Mouse (Mus musculus) heart, adult 2 months (tissue): ENCODE results near the gene Lin54. TPM values are rescaled to one million over a fixed set of nuclear protein-coding genes. Genes with fewer than 3 reads are reported as not detected.
"Not testable (repeated sequence)": the region's sequence is repeated elsewhere in the genome, so short reads cannot be mapped to it uniquely, and the experiment has no call there.

ENCODE experiments used
- DNase-seq, 2 experiments: peaks; one replicate each; pipeline ENCODE4 v3.0.0; 2021
- H3K27ac ChIP-seq: fragments of 200-600 bp; 2 replicates; pipeline ENCODE4 v1.8.1; 2022
- H3K27me3 ChIP-seq: fragments of 200-500 bp; 2 replicates; pipeline ENCODE4 v1.6.1; 2012; ENCODE audit warnings: mild to moderate bottlenecking, low read length, inconsistent platforms, mixed read lengths; ENCODE audit not compliant: control insufficient read depth, insufficient read depth
- H3K36me3 ChIP-seq: fragments of 200-500 bp; 2 replicates; pipeline ENCODE4 v1.6.1; 2012; ENCODE audit warnings: low read length, inconsistent platforms; ENCODE audit not compliant: control insufficient read depth, insufficient read depth
- H3K4me1 ChIP-seq: fragments of 200-500 bp; 2 replicates; pipeline ENCODE4 v1.6.1; 2011; ENCODE audit warnings: low read length; ENCODE audit not compliant: control insufficient read depth, insufficient read depth
- H3K4me3 ChIP-seq: fragments of 200-600 bp; 2 replicates; pipeline ENCODE4 v1.8.1; 2022
- H3K79me2 ChIP-seq: fragments of 200-500 bp; replicated peaks from 2 replicates; pipeline ENCODE4 v1.6.1; 2012; ENCODE audit warnings: mild to moderate bottlenecking, inconsistent platforms, low read length, moderate library complexity, mixed read lengths; ENCODE audit not compliant: control insufficient read depth, insufficient read depth
- H3K9ac ChIP-seq: fragments of 200-500 bp; 2 replicates; pipeline ENCODE4 v1.6.1; 2012; ENCODE audit warnings: low read depth, mild to moderate bottlenecking, control low read depth, inconsistent platforms, low read length, mixed read lengths
- CTCF ChIP-seq: fragments of 200-600 bp; IDR thresholded peaks from 2 replicates; pipeline ENCODE4 v1.8.1; 2022; ENCODE audit warnings: antibody characterized with exemption, mild to moderate bottlenecking, moderate library complexity
- EP300 ChIP-seq: fragments of 200-500 bp; IDR thresholded peaks from 2 replicates; pipeline ENCODE4 v1.6.1; 2011; ENCODE audit warnings: low read depth, low read length, control low read depth; ENCODE audit not compliant: insufficient read depth
- POLR2A ChIP-seq: fragments of 200-500 bp; IDR thresholded peaks from 2 replicates; pipeline ENCODE4 v1.6.1; 2011; ENCODE audit warnings: mild to moderate bottlenecking, low read depth, low read length, control low read depth; ENCODE audit not compliant: insufficient read depth
- WGBS: fragments of 180-500 bp; shearing (Covaris S2); methylation state at CpG from one replicate; pipeline ENCODE4 v1.1.7; 2018; 5-methylcytosine and 5-hydroxymethylcytosine counted together
- intact Hi-C: fragments of 180-260 bp; cut with DNase I; formaldehyde crosslinking; loops from one replicate; pipeline ENCODE4 v1.15.1; 2025
- polyA plus RNA-seq: library from polyadenylated mRNA; depleted of rRNA; stranded (reverse); fragments of >200 nt; gene quantifications from 2 replicates; pipeline ENCODE4 v1.2.3, GENCODE M21; 2012
- total RNA-seq, 2 experiments: library from RNA; stranded (reverse); gene quantifications; 2 replicates each; pipeline ENCODE4 v1.2.3; 2021

Lin54 gene
- total and polyA plus RNA-seq, 3 experiments: 3.1 to 8.3 (median 7.2) TPM

DNA sequence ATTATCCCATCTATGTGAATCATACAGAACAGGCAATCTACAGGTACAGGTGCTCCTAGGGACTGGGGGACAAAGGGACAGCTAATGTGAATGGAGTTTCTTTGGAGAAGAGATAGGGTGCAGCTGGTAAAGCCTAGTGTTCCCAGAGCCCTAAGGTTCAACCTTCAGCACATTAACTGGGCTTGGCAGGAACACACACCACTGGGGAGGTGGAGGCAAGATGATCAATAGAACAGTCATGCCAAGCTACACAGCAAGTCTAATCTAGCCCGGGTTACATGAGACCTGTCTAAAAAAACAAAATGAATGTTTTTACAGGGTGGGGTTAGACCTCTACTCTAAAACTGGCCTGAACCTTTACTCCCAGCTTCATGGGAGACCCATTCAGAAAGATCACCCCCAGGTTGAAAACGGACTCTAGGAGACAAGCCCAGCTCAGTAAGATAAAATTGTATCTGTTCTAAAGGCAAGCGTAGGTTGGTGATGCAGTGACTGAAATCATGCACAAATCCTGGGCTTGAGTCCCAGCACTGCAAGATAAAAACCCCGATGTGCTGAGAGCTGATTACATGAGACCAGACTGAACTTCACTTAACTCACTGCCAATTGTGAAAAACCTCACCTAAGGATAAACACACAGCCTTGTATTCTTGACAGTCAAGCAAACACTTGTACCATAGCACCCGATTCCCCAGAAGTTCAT is 72.3 kb downstream of the Lin54 start:
- Histone ChIP-seq H3K4me1 (peaks cover 5% of the 10 kb centered on the region), H3K27ac (no peak overlapping the region; the same call in 1 of the 2 replicates), H3K27me3 (no peaks in the 10 kb centered on the region), H3K4me3 (peak overlapping the region; percentile 56; the same call in 1 of the 2 replicates), H3K9ac (no peak overlapping the region), H3K36me3 (peaks cover 8% of the 10 kb centered on the region), H3K79me2 (0 out of 2 replicates have a peak, but pooled peaks cover 2% of the 10 kb centered on the region)
- TF ChIP-seq CTCF: no peak
- TF ChIP-seq POLR2A: no peak
- TF ChIP-seq EP300: no peak
- DNase-seq: no peak
- WGBS: 9% methylated on average over 5 of the region's 5 CpGs
- intact Hi-C loops: loop anchor here (10.0 kb wide), 1 partner anchor 247 kb away; the partner anchor contains the start of gene Coq2

DNA sequence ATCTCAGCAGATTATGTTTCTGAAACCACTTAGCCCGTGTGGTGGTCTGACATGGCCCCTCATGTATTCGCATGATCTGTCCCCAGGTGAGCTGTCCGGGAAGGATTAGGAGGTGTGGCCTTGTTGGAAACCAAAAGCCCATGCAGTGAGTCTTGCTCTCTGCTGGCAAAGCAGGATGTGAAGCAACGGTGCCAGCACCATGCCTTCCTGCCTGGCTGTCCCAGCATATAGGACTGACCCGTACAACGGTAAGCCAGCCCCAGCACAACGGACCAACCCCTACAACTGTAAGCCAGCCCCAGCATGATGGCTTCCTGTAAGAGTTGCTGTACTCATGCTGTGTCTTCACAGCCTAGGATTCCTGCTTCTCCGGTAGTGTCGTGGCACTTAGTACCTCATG is 73.2 kb downstream of the Lin54 start:
- no peak overlapping the region for H3K4me3 ChIP-seq
- intact Hi-C loops: loop anchor here (10.0 kb wide), 1 partner anchor 248 kb away; the partner anchor contains the start of gene Coq2
- TF ChIP-seq EP300: no peak
- no peak for TF ChIP-seq CTCF
- no peak for TF ChIP-seq POLR2A
- no peak overlapping the region for H3K27ac ChIP-seq
- 0 out of 2 replicates have a peak, but pooled peaks cover 2% of the 10 kb centered on the region for H3K79me2 ChIP-seq
- H3K4me1 ChIP-seq: peaks cover 7% of the 10 kb centered on the region
- DNase-seq: no peak
- H3K9ac ChIP-seq: no peak overlapping the region
- WGBS: 49% methylated on average over 9 of the region's 9 CpGs
- H3K27me3 ChIP-seq: no peaks in the 10 kb centered on the region
- peaks cover 8% of the 10 kb centered on the region for H3K36me3 ChIP-seq

DNA sequence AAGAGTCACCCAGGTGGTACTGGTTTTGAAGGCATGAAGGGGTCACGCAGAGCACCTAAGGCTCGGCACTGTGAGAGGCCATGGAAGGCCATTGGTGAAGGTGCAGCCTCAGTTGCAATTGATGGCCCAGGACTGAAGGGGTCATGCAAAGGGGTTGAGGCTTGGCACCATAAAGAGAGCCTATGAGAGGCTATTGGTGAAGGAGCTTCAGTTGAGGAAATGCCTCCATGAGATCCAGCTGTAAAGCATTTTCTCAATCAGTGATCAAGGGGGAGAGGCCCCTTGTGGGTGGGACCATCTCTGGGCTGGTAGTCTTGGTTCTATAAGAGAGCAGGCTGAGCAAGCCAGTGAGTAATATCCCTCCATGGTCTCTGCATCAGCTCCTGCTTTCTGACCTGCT is 74.6 kb downstream of the Lin54 start:
- not testable (repeated sequence) for H3K9ac ChIP-seq, H3K79me2 ChIP-seq, H3K27ac ChIP-seq, H3K4me3 ChIP-seq, DNase-seq, H3K27me3 ChIP-seq, H3K36me3 ChIP-seq, H3K4me1 ChIP-seq
- 89% methylated on average over 2 of the region's 2 CpGs for WGBS
- intact Hi-C loops: loop anchor here (10.0 kb wide), 1 partner anchor 249 kb away; the partner anchor contains the start of gene Coq2

DNA sequence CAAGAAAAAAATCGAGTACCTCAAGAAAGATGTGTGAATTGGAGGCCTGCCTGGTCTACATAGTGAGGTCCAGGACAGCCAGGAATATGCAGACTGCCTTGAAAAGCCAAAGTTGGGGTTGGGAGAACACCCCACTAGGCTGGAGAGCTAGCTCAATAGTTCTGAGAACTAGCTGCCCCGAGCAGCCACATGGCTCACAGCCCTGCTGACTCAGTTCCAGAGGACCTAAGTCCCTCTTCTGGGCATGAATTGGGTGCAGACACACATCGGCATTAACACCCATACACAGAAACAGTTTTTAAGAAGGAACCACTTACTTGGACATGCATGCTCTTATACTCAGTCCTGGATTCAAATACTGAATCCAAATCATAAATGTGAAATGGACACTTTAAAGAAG is 76.2 kb downstream of the Lin54 start:
- H3K27me3 ChIP-seq: no peaks in the 10 kb centered on the region
- intact Hi-C loops: loop anchor here (10.0 kb wide), 1 partner anchor 251 kb away; the partner anchor contains the start of gene Coq2
- no peak overlapping the region for H3K27ac ChIP-seq
- no peak for TF ChIP-seq POLR2A
- no peak for TF ChIP-seq CTCF
- TF ChIP-seq EP300: no peak
- H3K36me3 ChIP-seq: peaks cover 8% of the 10 kb centered on the region
- 48% methylated on average over 3 of the region's 3 CpGs for WGBS
- peaks cover 3% of the 10 kb centered on the region for H3K4me1 ChIP-seq
- DNase-seq: no peak
- H3K79me2 ChIP-seq: 0 out of 2 replicates have a peak, but pooled peaks cover 2% of the 10 kb centered on the region
- H3K4me3 ChIP-seq: no peak overlapping the region
- H3K9ac ChIP-seq: no peak overlapping the region

DNA sequence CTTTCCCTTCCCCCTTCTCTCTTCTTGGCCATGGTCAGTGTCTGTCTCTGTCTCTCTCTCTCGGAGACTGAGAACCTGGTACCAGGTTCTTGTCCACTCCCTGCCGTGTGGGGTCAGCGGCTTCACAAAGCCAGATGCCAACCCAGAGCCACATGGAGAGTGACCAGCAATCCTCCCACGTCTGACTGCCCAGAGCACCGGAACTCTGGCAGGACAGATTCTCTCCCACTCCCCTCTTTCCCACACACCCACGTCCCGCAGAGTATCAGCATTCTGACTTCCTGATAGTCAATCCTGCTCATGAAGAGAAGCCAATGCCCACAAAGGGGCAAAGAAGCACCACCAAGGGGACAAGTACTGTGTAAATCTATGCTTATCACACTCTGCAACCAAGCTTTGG is 76.8 kb downstream of the Lin54 start:
- TF ChIP-seq EP300 (no peak), CTCF (no peak), POLR2A (no peak)
- Histone ChIP-seq H3K9ac (no peak overlapping the region), H3K79me2 (0 out of 2 replicates have a peak, but pooled peaks cover 2% of the 10 kb centered on the region), H3K36me3 (peaks cover 8% of the 10 kb centered on the region), H3K4me1 (peaks cover 3% of the 10 kb centered on the region), H3K4me3 (no peak overlapping the region), H3K27me3 (no peaks in the 10 kb centered on the region), H3K27ac (no peak overlapping the region)
- intact Hi-C loops: loop anchor here (10.0 kb wide), 1 partner anchor 251 kb away; the partner anchor contains the start of gene Coq2
- no peak for DNase-seq
- 33% methylated on average over 7 of the region's 7 CpGs for WGBS

DNA sequence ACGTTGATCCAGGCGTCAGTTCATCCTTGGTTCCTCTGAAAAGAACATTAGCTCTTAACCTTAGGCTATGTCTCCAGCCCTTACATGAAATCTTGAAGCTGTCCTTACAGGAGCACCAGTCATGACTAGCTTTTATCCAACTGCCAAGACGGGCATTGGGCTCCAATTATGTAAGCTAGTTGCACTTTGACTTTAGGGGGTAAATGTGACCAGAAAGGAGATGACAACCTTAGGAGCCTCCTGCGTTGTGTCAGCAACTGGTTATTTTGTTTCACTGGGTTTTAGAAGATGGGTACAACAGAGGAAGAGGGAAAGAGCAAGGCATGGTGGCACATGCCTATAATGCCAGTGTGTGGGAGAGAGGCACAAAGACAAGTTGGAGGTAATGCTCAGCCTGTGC is 81.6 kb downstream of the Lin54 start:
- 71% methylated on average over 4 of the region's 4 CpGs for WGBS
- peaks cover 11% of the 10 kb centered on the region for H3K36me3 ChIP-seq
- peaks cover 2% of the 10 kb centered on the region; the same call in 1 of the 2 replicates for H3K79me2 ChIP-seq
- H3K9ac ChIP-seq: no peak overlapping the region
- no peak overlapping the region for H3K4me3 ChIP-seq
- no peaks in the 10 kb centered on the region for H3K27me3 ChIP-seq
- no peak for TF ChIP-seq CTCF
- no peak for TF ChIP-seq EP300
- TF ChIP-seq POLR2A: no peak
- H3K4me1 ChIP-seq: peaks cover 5% of the 10 kb centered on the region
- DNase-seq: no peak
- intact Hi-C loops: loop anchor here (5.0 kb wide), 2 partner anchors 98 to 378 kb away; partner anchors contain the start of genes Cops4, Helq and Mrps18c
- H3K27ac ChIP-seq: no peak overlapping the region
